Mouse (Mus musculus) v-Abl transformed pro-B cells (cell line): ENCODE data around the gene Pak4.
"Not testable (repeated sequence)": the region's sequence is repeated elsewhere in the genome, so short reads cannot be mapped to it uniquely, and the experiment has no call there.

Source experiments
- in situ Hi-C, 2 experiments: fragments of 400-800 bp; cut with MboI; formaldehyde crosslinking; loops; one replicate each; pipeline ENCODE4 v1.15.1; 2025; ENCODE audit not compliant: unreplicated experiment in 2 of 2

Gene Pak4

DNA sequence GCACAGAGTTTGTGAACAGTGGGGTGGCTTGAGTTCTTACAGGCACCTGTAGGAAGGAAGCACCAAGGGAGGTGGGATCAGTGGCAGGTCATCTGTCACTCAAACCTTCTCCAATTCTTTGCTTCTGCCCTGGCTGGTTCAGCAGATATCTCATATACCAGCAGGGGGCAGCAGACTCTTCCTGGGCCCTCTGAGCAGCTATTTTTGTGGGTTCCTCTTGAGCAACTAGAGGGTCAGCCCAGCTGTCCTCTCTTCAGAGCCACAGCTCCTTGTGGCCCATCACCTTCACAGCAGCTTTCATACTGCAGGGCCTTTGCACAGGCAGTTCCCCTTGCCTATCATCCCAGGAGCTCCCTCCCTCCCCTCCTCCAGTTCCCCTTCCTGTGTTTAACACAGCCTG is 29.7 kb downstream of the Pak4 start:
- in situ Hi-C loops: loop anchor here (5.0 kb wide), 1 partner anchor 34 kb away; no protein-coding TSS in a partner anchor

GRCm38 (mm10) chr7:28567539-28567938 is 30.4 kb downstream of the Pak4 start:
- in situ Hi-C loops: loop anchor here (5.0 kb wide), 1 partner anchor 35 kb away; no protein-coding TSS in a partner anchor

- in situ Hi-C loops: loop anchor here (5.0 kb wide), 1 partner anchor 37 kb away; no protein-coding TSS in a partner anchor
Measured at GRCm38 (mm10) chr7:28565407-28565806, 32.6 kb downstream of the Pak4 start.

DNA sequence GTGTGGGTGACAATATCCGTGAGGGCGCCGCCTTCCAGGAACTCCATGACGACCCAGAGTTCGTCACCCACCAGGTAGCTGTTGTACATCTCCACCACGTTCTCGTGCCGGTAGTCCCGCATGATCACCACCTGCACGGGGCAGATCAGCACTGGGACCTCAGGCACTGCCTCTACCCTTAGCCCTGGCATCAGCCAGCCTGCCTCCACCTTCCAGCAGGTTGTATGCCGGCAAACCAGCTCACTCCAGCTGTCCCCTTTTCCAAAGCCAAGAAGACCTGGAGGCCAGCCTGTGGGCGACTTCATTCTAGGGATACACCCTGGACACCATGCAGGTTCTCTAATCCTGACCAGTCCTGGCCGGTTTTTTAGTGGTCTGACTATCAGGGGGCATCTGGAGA is 35.0 kb downstream of the Pak4 start:
- in situ Hi-C loops: no loop called here

GRCm38 (mm10) chr7:28562371-28562770 is 35.6 kb downstream of the Pak4 start:
- in situ Hi-C loops: no loop called here

- in situ Hi-C loops: no loop called here
Measured at GRCm38 (mm10) chr7:28561967-28562366, 36.0 kb downstream of the Pak4 start.

DNA sequence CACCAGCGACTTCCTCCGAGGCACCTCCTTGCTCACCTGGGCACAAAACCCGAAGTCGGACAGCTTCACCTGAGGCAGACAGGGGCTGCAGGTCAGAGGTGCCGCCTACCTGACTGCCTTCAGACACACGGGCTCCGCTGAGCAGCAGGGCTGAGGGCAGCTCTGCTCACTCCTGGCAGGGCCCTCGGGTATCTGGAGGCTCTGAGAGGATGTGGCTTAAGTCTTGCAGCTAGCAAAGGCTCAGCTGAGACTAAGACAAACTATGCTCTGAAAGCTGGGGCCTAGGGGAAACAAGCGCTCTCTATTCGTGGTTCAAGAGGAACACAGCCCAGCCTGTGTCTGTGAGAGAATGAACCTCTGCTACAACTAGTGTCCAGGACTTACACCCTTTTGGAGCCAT is 37.1 kb downstream of the Pak4 start:
- in situ Hi-C loops: no loop called here

DNA sequence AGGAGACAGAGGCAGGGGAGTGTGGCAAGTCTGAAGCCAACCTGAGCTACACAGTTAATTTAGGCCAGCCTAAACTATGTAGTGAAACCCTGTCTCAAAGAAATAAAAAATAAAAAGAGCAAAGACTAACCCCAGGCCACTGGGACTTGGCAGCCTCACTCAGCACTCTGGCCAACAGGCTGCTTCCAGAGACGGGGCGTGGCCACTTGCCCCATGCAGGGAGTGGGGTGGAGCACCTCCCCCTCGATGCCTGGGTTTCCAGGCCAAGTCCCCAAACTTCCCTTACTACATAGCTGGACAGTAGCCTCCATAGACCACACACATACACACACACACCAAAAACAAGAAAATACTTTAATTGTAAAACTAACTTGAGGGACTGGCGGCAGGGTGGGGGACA is 39.5 kb downstream of the Pak4 start:
- in situ Hi-C loops: no loop called here

- in situ Hi-C loops: no loop called here
Measured at GRCm38 (mm10) chr7:28557708-28558107, 40.3 kb downstream of the Pak4 start.

- in situ Hi-C loops: no loop called here
Measured at GRCm38 (mm10) chr7:28557069-28557468, 40.9 kb downstream of the Pak4 start.

- in situ Hi-C loops: no loop called here
Measured at GRCm38 (mm10) chr7:28555939-28556535, 41.9 kb downstream of the Pak4 start.

DNA sequence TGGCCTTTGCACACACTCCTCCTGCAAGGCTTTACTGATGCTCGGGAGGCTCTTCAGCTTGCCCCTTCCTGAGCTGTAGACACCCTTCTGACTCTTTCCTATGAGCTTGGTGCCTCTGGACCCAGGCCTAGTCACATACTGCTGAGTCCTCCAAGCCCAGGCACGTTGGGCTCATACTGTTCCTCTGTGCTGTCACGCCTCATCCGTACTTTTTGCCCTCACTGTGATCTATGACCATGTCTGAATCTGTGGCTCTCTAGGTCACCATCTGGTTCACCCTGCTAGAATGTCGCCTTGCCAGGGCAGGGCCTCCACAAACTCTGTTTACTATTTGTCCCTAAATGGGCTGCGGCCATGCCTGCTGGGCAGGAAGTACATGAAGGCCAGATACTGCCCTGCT is 44.9 kb downstream of the Pak4 start:
- in situ Hi-C loops: no loop called here

DNA sequence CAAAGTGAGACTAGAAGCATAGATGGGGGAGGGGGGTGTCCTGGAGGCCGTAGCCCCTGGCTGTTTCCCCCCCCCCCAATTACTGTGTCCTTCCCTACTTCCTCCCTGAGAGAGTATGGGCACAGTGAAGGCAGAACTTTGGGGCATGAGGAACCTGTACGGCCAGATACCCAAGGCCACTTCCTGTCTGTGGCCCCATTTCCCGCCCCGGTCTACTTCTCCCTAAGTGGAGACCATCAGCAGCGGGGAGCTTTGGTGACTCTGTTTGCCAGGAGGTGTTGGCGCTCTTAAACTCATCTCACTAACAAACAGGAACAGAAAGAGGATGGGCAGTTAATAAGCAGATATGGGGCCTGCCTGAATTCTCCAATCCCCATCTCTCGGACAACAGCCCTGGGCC is 50.4 kb downstream of the Pak4 start:
- in situ Hi-C loops: no loop called here

GRCm38 (mm10) chr7:28547154-28547553 is 50.8 kb downstream of the Pak4 start, which contains the start of gene Nccrp1:
Gene Nccrp1, minus strand, starts transcription at chr7:28547254.
- in situ Hi-C loops: no loop called here

- in situ Hi-C loops: no loop called here
Measured at GRCm38 (mm10) chr7:28546649-28547048, 51.3 kb downstream of the Pak4 start.

- in situ Hi-C loops: no loop called here
Measured at GRCm38 (mm10) chr7:28545891-28546210, 52.1 kb downstream of the Pak4 start.

DNA sequence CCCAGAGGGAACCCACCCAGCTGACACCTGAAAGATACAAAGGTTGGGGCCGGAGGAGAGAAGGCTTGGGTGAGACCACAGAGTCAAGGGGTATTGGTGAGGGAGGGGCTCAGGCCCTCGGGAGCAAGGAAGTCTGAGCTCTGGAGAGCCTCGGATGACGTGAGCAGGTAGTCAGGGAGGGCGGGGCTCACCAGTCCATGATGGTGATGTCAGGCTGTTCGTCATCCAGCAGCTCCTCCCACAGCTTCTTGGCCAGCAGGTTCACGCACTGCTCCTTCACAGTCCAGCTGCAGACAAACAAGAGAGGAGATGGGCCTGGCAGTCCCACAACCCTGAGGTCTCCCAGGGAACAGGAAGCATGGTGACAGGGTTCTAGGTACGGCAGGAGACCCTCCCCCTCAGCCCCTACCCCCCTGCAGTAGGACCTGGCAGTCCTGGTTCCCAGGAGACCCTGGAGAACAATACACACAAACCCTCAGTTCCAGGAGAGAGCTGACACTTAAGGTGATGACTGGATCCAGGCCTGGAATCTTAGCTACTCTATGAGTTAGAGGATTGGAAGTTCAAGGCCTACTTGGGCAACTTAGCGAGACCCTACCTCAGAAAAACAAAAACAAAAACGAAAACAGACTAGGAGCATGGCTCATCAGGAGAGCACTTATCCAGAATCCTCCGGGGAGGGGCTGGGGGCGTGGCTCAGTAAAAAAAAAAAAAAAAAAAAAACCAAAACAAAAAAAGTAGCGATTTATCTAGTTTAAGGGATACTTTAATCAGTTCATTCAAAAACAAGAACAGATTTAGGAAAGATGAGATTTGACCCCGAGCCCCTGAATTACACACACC is 52.7 kb downstream of the Pak4 start:
- in situ Hi-C loops: no loop called here

- in situ Hi-C loops: no loop called here
Measured at GRCm38 (mm10) chr7:28544051-28544601, 53.9 kb downstream of the Pak4 start.

GRCm38 (mm10) chr7:28540526-28540925 is 57.5 kb downstream of the Pak4 start, which contains the start of gene Sycn:
Gene Sycn, plus strand, starts transcription at chr7:28540885.
- in situ Hi-C loops: no loop called here

- in situ Hi-C loops: not testable (repeated sequence)
Measured at GRCm38 (mm10) chr7:28538886-28539285, 59.1 kb downstream of the Pak4 start.

GRCm38 (mm10) chr7:28532005-28532404 is 66.0 kb downstream of the Pak4 start:
- in situ Hi-C loops: loop anchor here in 1 of 2 experiments (5.0 kb wide), 1 partner anchor 85 kb away; no protein-coding TSS in a partner anchor
